Comparison of ENCODE assay signal across 8 mouse cellular contexts in genomic region chr11:85695614-85696263, GRCm38 (mm10).
DNase-seq lines count a peak whose midpoint lies in the region; ATAC-seq and TF ChIP-seq lines count a peak whose summit lies in the region.
"Had no signal": no experiment of that assay in that cellular context is flagged by ENCODE, and none has a peak within 500 bp of the region (broad histone marks: within the 10 kb centered on the region; RNA-seq: fewer than 3 reads in every experiment).

No protein-coding gene starts in this region.

- no peaks in the 10 kb centered on the region for H3K27me3 ChIP-seq in intestine, postnatal 0 days (replicated peaks; ENCODE audit: control insufficient read depth, insufficient read depth, low read length)
- H3K27me3 ChIP-seq in limb, embryonic 13.5 days = peaks cover 23% of the 10 kb centered on the region
- no peaks in the 10 kb centered on the region for H3K27me3 ChIP-seq in stomach, embryonic 15.5 days (replicated peaks)

- peaks cover 11% of the 10 kb centered on the region for H3K4me1 ChIP-seq in intestine, postnatal 0 days (replicated peaks; ENCODE audit: control insufficient read depth, insufficient read depth, low read length)
- peaks cover 73% of the 10 kb centered on the region for H3K4me1 ChIP-seq in limb, embryonic 13.5 days
- H3K4me1 ChIP-seq in stomach, embryonic 15.5 days = peaks cover 27% of the 10 kb centered on the region

- H3K9me3 ChIP-seq in intestine, postnatal 0 days (ENCODE audit: control insufficient read depth) = no peaks in the 10 kb centered on the region
- no peaks in the 10 kb centered on the region for H3K9me3 ChIP-seq in limb, embryonic 13.5 days
- no peaks in the 10 kb centered on the region for H3K9me3 ChIP-seq in stomach, embryonic 15.5 days

- no peak for TF ChIP-seq CTCF in intestine, postnatal 0 days (IDR thresholded peaks at IDR 0.05; ENCODE audit: low read depth)

- no peaks in the 10 kb centered on the region for H3K36me3 ChIP-seq in intestine, postnatal 0 days (ENCODE audit: control insufficient read depth, insufficient read depth)
- no peaks in the 10 kb centered on the region for H3K36me3 ChIP-seq in limb, embryonic 13.5 days
- H3K36me3 ChIP-seq in stomach, embryonic 15.5 days = no peaks in the 10 kb centered on the region

- ATAC-seq in intestine, postnatal 0 days = peak; percentile 91
- ATAC-seq in limb, embryonic 13.5 days (ENCODE audit: low FRiP score, low read depth) = peak; percentile 3; the same call in 1 of the 2 replicates
- peak; percentile 70 for ATAC-seq in stomach, embryonic 15.5 days (ENCODE audit: insufficient read depth, low FRiP score, low read depth)

- no peak overlapping the region for H3K9ac ChIP-seq in intestine, postnatal 0 days (ENCODE audit: low read depth, low read length)
- H3K9ac ChIP-seq in limb, embryonic 13.5 days = no peak overlapping the region
- H3K9ac ChIP-seq in stomach, embryonic 15.5 days = no peak overlapping the region

- DNase-seq in kidney, adult 11 months = peak; percentile 61
- no peak for DNase-seq in kidney, postnatal 4 days
- DNase-seq in adrenal gland, postnatal 10 days = no peak
- no peak for DNase-seq in layer of hippocampus, postnatal 36 days

- H3K27ac ChIP-seq in intestine, postnatal 0 days (ENCODE audit: low read depth, low read length) = peak overlapping the region; percentile 77
- peak overlapping the region; percentile 59 for H3K27ac ChIP-seq in limb, embryonic 13.5 days
- peak overlapping the region; percentile 77 for H3K27ac ChIP-seq in stomach, embryonic 15.5 days
- H3K27ac ChIP-seq: macrophage had no signal

- peak overlapping the region; percentile 51 for H3K4me2 ChIP-seq in intestine, postnatal 0 days (replicated peaks; ENCODE audit: low read depth)
- H3K4me2 ChIP-seq in limb, embryonic 13.5 days (replicated peaks) = peak overlapping the region; percentile 19; the same call in 1 of the 2 replicates
- H3K4me2 ChIP-seq in stomach, embryonic 15.5 days = peak overlapping the region; percentile 32; the same call in 1 of the 2 replicates

- WGBS in intestine, postnatal 0 days = 34% methylated on average over 16 of the region's 16 CpGs
- 54% methylated on average over 16 of the region's 16 CpGs for WGBS in limb, embryonic 13.5 days
- WGBS in stomach, embryonic 15.5 days = 53% methylated on average over 16 of the region's 16 CpGs

- peak overlapping the region; percentile 20 for H3K4me3 ChIP-seq in intestine, postnatal 0 days (ENCODE audit: low read depth, low read length)
- H3K4me3 ChIP-seq in limb, embryonic 13.5 days = no peak overlapping the region
- no peak overlapping the region for H3K4me3 ChIP-seq in stomach, embryonic 15.5 days (replicated peaks)

Comparison
In these comparisons a context has a peak if more than half of its experiments do, and no peak if none do; other contexts are left out.
1. ATAC-seq: peak in every context shown above with its lines; median percentile 91 in intestine, postnatal 0 days; 70 in stomach, embryonic 15.5 days; 3 in limb, embryonic 13.5 days.